13 mouse cellular contexts compared by ENCODE assay signal in the genomic region with DNA sequence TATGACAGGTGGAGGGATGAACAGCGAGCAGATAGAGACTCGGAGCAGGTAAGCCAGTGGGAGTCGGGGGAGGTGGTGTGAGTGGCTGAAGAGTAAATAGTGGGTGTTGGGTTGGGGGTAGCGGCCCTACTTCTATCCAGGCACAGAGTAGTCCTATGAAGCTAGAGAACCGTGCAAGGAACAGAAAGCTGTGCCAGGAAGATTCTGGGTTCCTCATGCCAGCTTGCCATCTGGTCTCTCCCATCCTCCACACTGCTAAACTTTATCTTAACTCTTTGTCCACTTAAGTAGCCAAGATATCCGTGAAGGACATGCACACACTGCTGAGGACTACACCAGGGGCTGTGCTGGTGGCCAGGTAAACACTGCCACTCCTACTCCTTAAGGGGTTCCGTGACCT.
DNase-seq lines count a peak whose midpoint lies in the region.
"Had no signal": no experiment of that assay in that cellular context is flagged by ENCODE, and none has a peak within 500 bp of the region (broad histone marks: within the 10 kb centered on the region; RNA-seq: fewer than 3 reads in every experiment).

No protein-coding gene starts in this region.

- DNase-seq in layer of hippocampus, adult 9-11 months, result peak; percentile 17
- DNase-seq in layer of hippocampus, postnatal 25 days (ENCODE audit: extremely low spot score in 1 of 2, low spot score in 1 of 2), result no peak
- peak; percentile 49 to 57 for DNase-seq in right cerebral cortex, postnatal 10 days (ENCODE audit: low spot score in 2 of 2)
- DNase-seq in right cerebral cortex, postnatal 25 days, result no peak
- no peak for DNase-seq in lung, postnatal 25 days (ENCODE audit: low spot score)
- DNase-seq: adrenal gland, adult 2 months; adrenal gland, postnatal 10 days; adrenal gland, postnatal 25 days; cerebellum, adult 11-12 months; cerebellum, adult 2 months; cerebellum, adult 9-10 months; cerebellum, postnatal 25 days; forebrain, postnatal 0 days had no signal

Comparison
In these comparisons a context has a peak if more than half of its experiments do, and no peak if none do; other contexts are left out.
1. DNase-seq: peak in layer of hippocampus, adult 9-11 months (single experiment) and right cerebral cortex, postnatal 10 days (2 of 2); none in layer of hippocampus, postnatal 25 days (0 of 2), right cerebral cortex, postnatal 25 days (single experiment) and lung, postnatal 25 days (single experiment).